Mouse (Mus musculus): ENCODE measurements at regions not wholly inside any gene's neighbourhood (a gene's known extent, or its start where the extent isn't known, plus 50 kb on each side); places are given as distances from the start of the nearest gene placed in this dataset.

DNA sequence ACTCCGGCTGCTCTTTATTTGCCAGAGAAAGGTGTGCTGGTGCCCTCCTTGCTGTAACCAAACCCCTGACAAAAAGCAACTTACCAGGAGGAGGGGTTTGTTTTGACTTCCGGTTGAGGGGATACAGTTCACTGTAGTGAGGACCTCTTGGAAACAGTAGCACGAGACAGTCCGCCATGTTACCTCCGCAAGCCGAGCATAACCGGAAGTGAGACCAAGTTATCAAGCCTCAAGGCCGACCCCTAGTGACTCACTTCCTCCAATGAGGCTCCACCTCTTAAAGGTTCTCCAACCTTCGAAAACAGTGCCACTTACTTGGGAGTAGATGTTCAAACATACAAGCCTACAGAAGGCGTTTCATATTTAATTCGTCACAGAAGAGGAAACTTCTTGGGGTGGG lies 115.2 kb upstream of the Plekha5 start:
- Histone ChIP-seq H3K4me1 (ENCODE audit: control insufficient read depth, insufficient read depth, low read length) (no peaks in the 10 kb centered on the region), H3K9ac (ENCODE audit: low read depth, low read length) (no peak overlapping the region), H3K27me3 (ENCODE audit: control insufficient read depth, insufficient read depth, low read depth, low read length) (no peaks in the 10 kb centered on the region), H3K9me3 (replicated peaks; ENCODE audit: control insufficient read depth, low read length, poor library complexity, severe bottlenecking) (no peaks in the 10 kb centered on the region), H3K4me2 (ENCODE audit: low read length) (no peak overlapping the region), H3K4me3 (ENCODE audit: low read depth, low read length) (no peak overlapping the region), H3K27ac (ENCODE audit: low read length) (no peak overlapping the region), H3K36me3 (ENCODE audit: control insufficient read depth, insufficient read depth, low read length) (no peaks in the 10 kb centered on the region)
- WGBS, result 96% methylated on average over 11 of the region's 11 CpGs
- no peak for ATAC-seq

DNA sequence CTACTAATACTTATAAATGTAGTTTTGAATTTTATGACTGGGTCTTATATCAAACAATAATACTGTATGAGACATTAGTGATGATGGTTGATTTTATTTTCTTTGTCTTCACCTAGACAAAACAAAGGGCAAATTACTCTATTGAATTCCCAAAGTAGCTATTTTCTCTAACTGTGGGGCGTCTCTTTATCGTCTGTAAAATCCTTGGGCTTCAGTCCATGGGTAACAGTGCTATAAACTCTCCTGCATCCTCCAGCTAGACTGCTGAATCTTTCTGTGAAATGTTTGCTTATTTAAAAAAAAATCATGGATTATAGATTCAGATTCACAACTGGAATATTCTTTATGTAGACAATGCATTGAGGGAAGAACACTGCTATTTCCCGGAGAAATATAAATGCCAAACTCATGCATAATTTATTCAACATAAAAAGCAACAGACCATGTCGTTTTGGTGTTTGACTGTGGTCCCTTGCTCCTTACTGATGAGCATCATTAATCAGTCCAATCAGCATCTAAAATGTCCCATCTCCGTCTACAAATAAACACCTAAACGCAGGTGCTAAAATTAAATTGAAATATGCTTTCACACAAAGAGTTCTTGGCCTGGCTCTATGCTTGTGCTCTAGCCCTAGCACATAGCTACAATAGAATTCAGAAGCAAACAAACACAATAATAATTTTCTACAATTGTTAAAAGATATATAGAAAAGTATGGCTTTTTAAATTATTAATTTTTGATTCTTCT lies 116.9 kb upstream of the Plekha5 start:
- H3K27me3 ChIP-seq (ENCODE audit: control insufficient read depth, insufficient read depth, low read depth, low read length), result no peaks in the 10 kb centered on the region
- no peak for ATAC-seq
- no peak overlapping the region for H3K9ac ChIP-seq (ENCODE audit: low read depth, low read length)
- no peak overlapping the region for H3K4me2 ChIP-seq (ENCODE audit: low read length)
- no peaks in the 10 kb centered on the region for H3K9me3 ChIP-seq (replicated peaks; ENCODE audit: control insufficient read depth, low read length, poor library complexity, severe bottlenecking)
- 64% methylated on average over 6 of the region's 6 CpGs for WGBS
- no peak overlapping the region for H3K4me3 ChIP-seq (ENCODE audit: low read depth, low read length)
- no peak overlapping the region for H3K27ac ChIP-seq (ENCODE audit: low read length)
- no peaks in the 10 kb centered on the region for H3K36me3 ChIP-seq (ENCODE audit: control insufficient read depth, insufficient read depth, low read length)
- no peaks in the 10 kb centered on the region for H3K4me1 ChIP-seq (ENCODE audit: control insufficient read depth, insufficient read depth, low read length)

DNA sequence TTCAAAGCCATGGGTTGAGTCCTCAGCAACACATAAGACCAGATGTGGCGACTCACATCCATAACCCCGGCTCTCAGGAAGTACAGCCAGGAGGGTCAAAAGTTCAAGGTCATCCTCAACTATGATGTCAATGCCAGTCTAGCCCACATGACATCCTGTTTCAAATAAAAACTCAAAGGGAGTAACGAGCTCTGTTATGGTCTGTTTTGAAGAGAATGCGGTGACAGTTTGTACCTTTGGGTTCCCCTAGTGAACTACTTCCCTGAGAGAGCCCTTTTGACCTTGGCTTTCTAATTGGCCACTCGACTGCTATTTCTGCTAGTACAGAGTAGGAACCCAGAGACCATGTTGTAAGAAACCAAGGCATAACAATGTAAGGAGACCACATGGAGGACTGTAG lies 119.7 kb upstream of the Plekha5 start:
- Histone ChIP-seq H3K9me3 (replicated peaks; ENCODE audit: control insufficient read depth, low read length, poor library complexity, severe bottlenecking) (no peaks in the 10 kb centered on the region), H3K9ac (ENCODE audit: low read depth, low read length) (no peak overlapping the region), H3K36me3 (ENCODE audit: control insufficient read depth, insufficient read depth, low read length) (no peaks in the 10 kb centered on the region), H3K4me3 (ENCODE audit: low read depth, low read length) (no peak overlapping the region), H3K4me1 (ENCODE audit: control insufficient read depth, insufficient read depth, low read length) (no peaks in the 10 kb centered on the region), H3K27me3 (ENCODE audit: control insufficient read depth, insufficient read depth, low read depth, low read length) (no peaks in the 10 kb centered on the region), H3K27ac (ENCODE audit: low read length) (no peak overlapping the region), H3K4me2 (ENCODE audit: low read length) (no peak overlapping the region)
- no peak for ATAC-seq
- WGBS, result 81% methylated on average over 5 of the region's 5 CpGs

DNA sequence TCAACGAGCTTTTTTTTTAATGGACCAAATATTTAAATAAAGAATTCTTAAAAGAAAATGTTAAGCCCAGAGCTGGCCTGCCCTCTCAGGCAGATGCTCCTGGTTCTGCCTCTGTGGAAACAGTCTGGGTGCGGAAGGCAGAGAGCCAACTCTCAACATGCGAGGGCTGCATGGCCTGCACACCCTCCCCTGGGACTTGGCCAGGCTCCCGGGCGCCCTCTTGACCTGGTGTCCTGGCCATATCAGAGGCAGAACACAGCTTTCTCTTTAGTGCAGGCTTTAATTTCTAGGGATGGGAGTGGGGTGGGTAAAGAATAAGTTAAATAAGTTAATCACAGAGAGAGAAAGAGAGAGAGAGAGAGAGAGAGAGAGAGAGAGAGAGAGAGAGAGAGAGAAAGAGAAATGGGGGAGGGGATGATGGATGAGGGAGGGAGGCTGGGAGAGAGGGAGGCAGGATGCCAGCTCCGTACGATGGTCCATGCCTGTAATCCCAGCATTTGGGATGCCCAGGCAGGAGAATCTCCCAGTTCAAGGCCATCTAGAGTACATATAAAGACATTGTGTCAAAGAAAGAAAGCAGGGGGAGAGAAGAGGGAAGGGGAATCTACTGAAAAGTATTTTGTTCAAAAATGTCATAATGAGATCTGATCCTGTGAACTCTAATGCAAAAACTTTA lies 123.2 kb upstream of the Plekha5 start:
- Histone ChIP-seq H3K4me1 (ENCODE audit: control insufficient read depth, insufficient read depth, low read length) (no peaks in the 10 kb centered on the region), H3K27me3 (ENCODE audit: control insufficient read depth, insufficient read depth, low read depth, low read length) (no peaks in the 10 kb centered on the region), H3K27ac (ENCODE audit: low read length) (no peak overlapping the region), H3K4me3 (ENCODE audit: low read depth, low read length) (no peak overlapping the region), H3K9ac (ENCODE audit: low read depth, low read length) (no peak overlapping the region), H3K36me3 (ENCODE audit: control insufficient read depth, insufficient read depth, low read length) (no peaks in the 10 kb centered on the region), H3K4me2 (ENCODE audit: low read length) (no peak overlapping the region), H3K9me3 (replicated peaks; ENCODE audit: control insufficient read depth, low read length, poor library complexity, severe bottlenecking) (no peaks in the 10 kb centered on the region)
- 58% methylated on average over 7 of the region's 7 CpGs for WGBS
- ATAC-seq, result no peak

DNA sequence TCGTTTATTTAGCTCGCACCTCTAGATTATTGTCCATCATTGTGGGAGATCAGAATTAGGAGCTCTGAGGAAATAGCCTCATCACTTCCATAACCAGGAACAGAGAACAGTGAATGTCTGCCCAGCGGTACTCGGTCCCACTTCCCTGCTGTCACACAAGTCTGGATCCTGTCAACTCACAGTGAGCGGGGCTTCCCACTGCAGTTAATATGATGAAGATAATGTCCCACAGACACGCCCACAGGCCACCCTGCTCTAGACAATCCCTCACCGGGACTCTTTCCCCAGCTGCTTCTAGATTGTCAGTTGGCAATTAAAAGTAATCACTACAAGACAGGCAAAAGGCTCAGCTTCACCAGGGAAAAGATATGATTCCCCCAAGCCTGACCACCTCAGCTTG lies 124.2 kb upstream of the Plekha5 start:
- H3K4me3 ChIP-seq (ENCODE audit: low read depth, low read length), result no peak overlapping the region
- no peaks in the 10 kb centered on the region for H3K36me3 ChIP-seq (ENCODE audit: control insufficient read depth, insufficient read depth, low read length)
- no peak overlapping the region for H3K9ac ChIP-seq (ENCODE audit: low read depth, low read length)
- H3K27ac ChIP-seq (ENCODE audit: low read length), result no peak overlapping the region
- 58% methylated on average over 7 of the region's 7 CpGs for WGBS
- no peaks in the 10 kb centered on the region for H3K27me3 ChIP-seq (ENCODE audit: control insufficient read depth, insufficient read depth, low read depth, low read length)
- no peaks in the 10 kb centered on the region for H3K4me1 ChIP-seq (ENCODE audit: control insufficient read depth, insufficient read depth, low read length)
- ATAC-seq, result no peak
- H3K4me2 ChIP-seq (ENCODE audit: low read length), result no peak overlapping the region
- H3K9me3 ChIP-seq (replicated peaks; ENCODE audit: control insufficient read depth, low read length, poor library complexity, severe bottlenecking), result no peaks in the 10 kb centered on the region

DNA sequence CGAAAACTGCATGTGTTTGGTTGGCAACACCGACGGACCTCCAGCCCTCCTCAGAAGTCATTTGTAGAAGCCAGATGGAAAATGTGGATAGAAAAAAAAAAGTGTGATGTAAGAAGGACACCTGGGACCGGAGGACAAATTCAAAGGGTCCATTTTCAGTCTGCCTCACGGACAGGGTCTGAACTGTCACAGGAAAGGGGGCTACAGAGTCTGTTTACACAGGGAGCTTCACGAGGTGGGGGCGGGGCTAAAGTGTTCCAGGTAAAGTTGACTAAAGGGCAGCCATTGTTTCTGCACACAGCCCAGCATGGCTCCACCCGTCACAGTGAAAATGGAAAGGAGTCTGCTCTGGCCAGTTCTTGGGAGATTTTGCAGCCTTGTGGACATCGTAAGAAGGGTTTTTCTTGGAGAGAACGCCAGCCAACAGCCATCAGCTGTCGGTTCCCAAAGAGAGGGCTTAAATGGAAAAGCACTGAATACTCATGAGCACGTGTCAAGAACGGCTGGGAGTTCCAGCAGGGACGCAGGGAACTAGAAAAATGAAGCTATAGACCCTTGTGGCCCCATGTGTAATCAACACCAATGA lies 125.8 kb upstream of the Plekha5 start:
- Histone ChIP-seq H3K27ac (ENCODE audit: low read length) (no peak overlapping the region), H3K9ac (ENCODE audit: low read depth, low read length) (no peak overlapping the region), H3K4me1 (ENCODE audit: control insufficient read depth, insufficient read depth, low read length) (no peaks in the 10 kb centered on the region), H3K9me3 (replicated peaks; ENCODE audit: control insufficient read depth, low read length, poor library complexity, severe bottlenecking) (no peaks in the 10 kb centered on the region), H3K4me2 (ENCODE audit: low read length) (no peak overlapping the region), H3K27me3 (ENCODE audit: control insufficient read depth, insufficient read depth, low read depth, low read length) (no peaks in the 10 kb centered on the region), H3K36me3 (ENCODE audit: control insufficient read depth, insufficient read depth, low read length) (no peaks in the 10 kb centered on the region), H3K4me3 (ENCODE audit: low read depth, low read length) (no peak overlapping the region)
- ATAC-seq, result 0 out of 2 replicates have a peak, but pooled peaks have one; percentile 30
- WGBS, result 70% methylated on average over 14 of the region's 14 CpGs

DNA sequence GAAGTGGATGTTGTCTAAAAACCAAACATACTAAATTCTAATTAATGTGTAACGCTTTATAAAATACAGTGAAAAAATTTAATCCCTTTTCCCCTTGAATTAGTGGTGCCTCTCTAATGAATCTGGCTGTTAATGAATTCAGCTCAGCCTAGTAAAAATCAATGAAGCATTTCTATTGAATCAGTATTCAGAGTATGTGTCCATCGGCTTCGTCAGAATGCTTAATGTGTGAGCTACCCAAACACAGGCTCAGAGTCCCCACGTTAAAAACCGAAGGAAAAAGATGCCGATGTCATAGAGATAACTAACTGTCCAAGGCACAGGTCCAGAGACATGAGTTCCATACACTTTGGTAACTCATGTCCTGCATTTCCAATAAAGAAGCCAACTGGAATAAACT lies 126.3 kb upstream of the Plekha5 start:
- no peak overlapping the region for H3K9ac ChIP-seq (ENCODE audit: low read depth, low read length)
- H3K4me3 ChIP-seq (ENCODE audit: low read depth, low read length), result no peak overlapping the region
- no peaks in the 10 kb centered on the region for H3K9me3 ChIP-seq (replicated peaks; ENCODE audit: control insufficient read depth, low read length, poor library complexity, severe bottlenecking)
- H3K27me3 ChIP-seq (ENCODE audit: control insufficient read depth, insufficient read depth, low read depth, low read length), result no peaks in the 10 kb centered on the region
- no peak overlapping the region for H3K27ac ChIP-seq (ENCODE audit: low read length)
- no peaks in the 10 kb centered on the region for H3K4me1 ChIP-seq (ENCODE audit: control insufficient read depth, insufficient read depth, low read length)
- H3K4me2 ChIP-seq (ENCODE audit: low read length), result no peak overlapping the region
- 41% methylated on average over 6 of the region's 6 CpGs for WGBS
- ATAC-seq, result peak; percentile 41; the same call in 1 of the 2 replicates
- no peaks in the 10 kb centered on the region for H3K36me3 ChIP-seq (ENCODE audit: control insufficient read depth, insufficient read depth, low read length)

DNA sequence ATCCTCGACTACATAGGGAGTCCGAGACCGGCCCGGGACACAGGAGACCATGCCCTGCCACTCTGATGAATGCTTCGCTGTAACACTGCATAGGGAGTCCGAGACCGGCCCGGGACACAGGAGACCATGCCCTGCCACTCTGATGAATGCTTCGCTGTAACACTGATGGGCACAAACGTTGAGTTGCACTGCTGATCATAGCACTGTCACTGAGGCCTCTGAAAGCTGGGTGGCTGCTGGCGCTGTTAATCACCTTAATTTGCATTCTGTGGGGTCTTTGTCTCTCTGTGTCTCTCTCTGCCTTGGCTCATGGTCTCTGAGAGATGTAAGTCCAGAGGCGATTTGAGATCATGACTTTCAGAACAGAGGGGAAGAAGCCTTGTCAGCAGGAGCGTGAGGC lies 133.7 kb upstream of the Plekha5 start:
- Histone ChIP-seq H3K4me3 (ENCODE audit: low read depth, low read length) (no peak overlapping the region), H3K4me1 (ENCODE audit: control insufficient read depth, insufficient read depth, low read length) (no peaks in the 10 kb centered on the region), H3K9me3 (replicated peaks; ENCODE audit: control insufficient read depth, low read length, poor library complexity, severe bottlenecking) (no peaks in the 10 kb centered on the region), H3K36me3 (ENCODE audit: control insufficient read depth, insufficient read depth, low read length) (no peaks in the 10 kb centered on the region), H3K9ac (ENCODE audit: low read depth, low read length) (no peak overlapping the region), H3K27ac (ENCODE audit: low read length) (no peak overlapping the region), H3K27me3 (ENCODE audit: control insufficient read depth, insufficient read depth, low read depth, low read length) (no peaks in the 10 kb centered on the region), H3K4me2 (ENCODE audit: low read length) (no peak overlapping the region)
- 74% methylated on average over 13 of the region's 13 CpGs for WGBS
- no peak for ATAC-seq

DNA sequence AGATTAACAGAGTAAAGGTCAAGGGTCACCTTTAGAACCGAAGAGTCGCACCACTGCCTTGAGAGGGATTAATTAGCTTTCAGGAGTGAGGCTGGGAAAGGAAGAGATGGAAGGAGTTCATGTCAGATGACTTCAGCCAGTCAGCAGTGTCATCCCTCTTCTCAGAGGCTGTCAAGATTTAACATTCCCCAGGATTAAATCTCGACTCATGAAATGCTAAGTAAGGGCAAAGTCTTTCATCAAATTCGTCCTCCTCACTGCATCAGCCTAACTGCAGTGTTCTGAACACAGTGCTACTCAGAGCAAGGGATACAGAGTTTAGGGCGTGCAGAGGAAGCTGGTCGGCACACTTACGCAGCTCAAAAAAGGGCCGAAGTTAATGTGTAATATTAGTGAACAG lies 135.1 kb upstream of the Plekha5 start:
- Histone ChIP-seq H3K36me3 (ENCODE audit: control insufficient read depth, insufficient read depth, low read length) (no peaks in the 10 kb centered on the region), H3K9ac (ENCODE audit: low read depth, low read length) (no peak overlapping the region), H3K27ac (ENCODE audit: low read length) (no peak overlapping the region), H3K9me3 (replicated peaks; ENCODE audit: control insufficient read depth, low read length, poor library complexity, severe bottlenecking) (no peaks in the 10 kb centered on the region), H3K4me2 (ENCODE audit: low read length) (no peak overlapping the region), H3K4me3 (ENCODE audit: low read depth, low read length) (no peak overlapping the region), H3K4me1 (ENCODE audit: control insufficient read depth, insufficient read depth, low read length) (no peaks in the 10 kb centered on the region), H3K27me3 (ENCODE audit: control insufficient read depth, insufficient read depth, low read depth, low read length) (no peaks in the 10 kb centered on the region)
- WGBS, result 26% methylated on average over 8 of the region's 8 CpGs
- ATAC-seq, result peak; percentile 56; the same call in 1 of the 2 replicates

Data from midbrain, embryonic 16.5 days (tissue).